Mouse (Mus musculus) urinary bladder, adult 18-20 months (tissue): ENCODE results near the gene Hmgn2.
"Not testable (repeated sequence)": the region's sequence is repeated elsewhere in the genome, so short reads cannot be mapped to it uniquely, and the experiment has no call there.

Experiments used
- DNase-seq, 2 experiments: peaks; one replicate each; pipeline ENCODE4 v3.0.0; 2022; ENCODE audit warnings: low spot score in 2 of 2, mixed read lengths in 2 of 2

The Hmgn2 gene

DNA sequence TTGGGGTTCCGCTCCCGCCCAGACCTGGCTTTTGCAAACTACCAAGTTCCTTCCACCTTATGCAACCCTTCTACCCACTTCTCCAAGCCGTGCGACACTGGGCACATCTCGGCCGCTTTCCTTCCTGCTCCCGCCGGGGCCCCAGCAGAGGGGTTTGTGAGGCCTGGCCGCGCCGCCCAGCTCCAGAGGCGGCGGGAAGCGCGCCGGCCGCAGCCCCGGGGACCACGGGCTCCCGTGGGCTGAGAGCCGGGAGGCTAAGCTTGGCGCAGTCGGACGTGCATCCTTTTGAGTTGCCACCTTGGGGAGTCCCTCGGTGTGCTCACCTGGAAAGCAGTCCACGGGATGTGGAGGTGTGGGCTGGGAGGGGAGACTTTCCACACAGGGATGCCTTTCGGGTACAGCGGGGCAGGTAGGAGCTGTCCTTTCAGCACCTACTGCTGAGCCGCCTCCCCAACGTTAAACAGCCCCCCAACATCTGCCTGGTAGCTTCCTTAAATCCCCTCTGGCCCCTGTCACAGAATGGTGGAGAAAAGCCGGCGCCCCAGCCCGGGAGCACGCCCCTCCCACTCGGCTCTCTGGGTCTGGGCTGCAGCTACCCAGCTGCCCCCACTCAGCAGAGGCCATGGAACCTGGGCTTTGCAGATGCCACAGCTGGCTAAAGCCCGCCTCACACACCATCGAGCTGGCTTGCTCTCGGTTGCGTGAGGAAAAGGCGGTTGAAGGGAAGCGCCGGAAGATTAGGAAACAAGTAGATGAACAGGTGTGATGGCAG lies at the start of gene Hmgn2:
TSS of gene Hmgn2 (minus strand) at position 501 of the 772 bp plus-strand sequence.
- peak; percentile 10 to 40 for DNase-seq

DNA sequence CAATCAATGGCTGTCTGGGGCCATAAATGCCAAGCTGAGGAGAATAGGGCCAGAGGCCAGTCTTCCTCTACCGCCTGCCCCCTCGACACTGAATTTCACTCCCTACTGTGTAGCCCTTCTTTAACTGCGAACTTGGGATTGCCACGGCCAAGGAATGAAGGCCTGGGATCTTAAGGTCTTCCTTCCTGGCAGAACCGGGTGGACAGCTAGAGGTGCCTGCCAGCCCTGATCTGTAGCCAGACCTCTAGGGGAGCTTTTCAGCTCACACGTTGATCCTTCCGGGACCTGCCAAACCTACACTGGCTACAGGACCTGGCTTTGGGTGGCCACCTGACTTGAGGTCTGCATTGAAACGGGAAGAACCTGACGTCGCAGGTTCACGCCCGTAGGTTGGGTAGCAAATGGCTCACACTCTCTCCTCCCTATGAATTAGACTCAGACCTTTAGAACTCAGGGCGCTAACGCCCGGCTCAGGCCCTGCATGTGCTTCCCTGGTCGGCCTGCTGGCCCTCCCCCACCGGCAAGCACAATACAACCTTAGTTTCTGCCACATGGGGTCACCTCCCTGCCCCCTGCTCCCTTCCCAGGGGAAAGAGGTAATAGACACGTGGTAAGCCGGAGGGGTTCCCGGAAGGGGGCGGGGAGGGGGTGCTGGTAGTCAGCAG lies 48.9 kb upstream of the Hmgn2 start:
- no peak for DNase-seq

DNA sequence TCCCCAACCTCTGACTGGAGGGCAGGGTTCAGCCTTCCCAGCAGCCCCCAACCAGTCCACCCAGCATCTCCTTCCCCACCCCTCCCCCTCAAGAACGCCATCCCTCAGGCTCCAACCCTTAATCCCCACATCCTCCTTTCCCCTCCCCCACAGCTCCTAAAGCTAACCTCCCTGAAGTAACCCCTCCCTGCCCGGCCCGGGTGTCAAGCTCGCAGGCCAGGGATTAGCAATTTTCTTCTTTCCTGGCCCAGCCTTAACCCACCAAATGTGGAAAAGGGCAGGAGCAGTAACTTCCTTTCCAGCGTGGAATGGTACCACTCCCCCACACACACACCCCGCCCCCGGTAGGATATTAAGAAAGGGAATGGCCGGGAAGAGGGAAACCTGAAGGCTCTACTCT lies 48.3 kb upstream of the Hmgn2 start:
- no peak for DNase-seq

DNA sequence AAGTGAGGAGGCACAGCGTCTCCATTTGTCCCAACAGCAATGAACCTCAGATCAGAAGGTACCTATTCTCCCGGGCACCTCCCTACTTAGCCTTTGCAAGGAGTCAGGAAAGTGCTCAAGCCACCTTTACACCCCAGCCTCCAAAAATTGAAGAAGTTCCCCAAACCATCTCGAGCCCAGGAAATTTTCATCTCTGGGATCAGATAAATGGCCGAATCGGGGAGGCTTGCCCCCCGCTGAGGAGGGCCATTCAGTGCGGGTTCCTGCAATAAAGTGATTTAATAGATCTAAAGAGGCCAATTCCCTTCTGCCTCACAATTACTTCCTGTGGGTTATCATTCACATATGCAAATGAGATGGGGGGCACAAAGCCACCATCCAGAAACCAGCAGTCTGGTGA lies 47.8 kb upstream of the Hmgn2 start:
- no peak for DNase-seq

DNA sequence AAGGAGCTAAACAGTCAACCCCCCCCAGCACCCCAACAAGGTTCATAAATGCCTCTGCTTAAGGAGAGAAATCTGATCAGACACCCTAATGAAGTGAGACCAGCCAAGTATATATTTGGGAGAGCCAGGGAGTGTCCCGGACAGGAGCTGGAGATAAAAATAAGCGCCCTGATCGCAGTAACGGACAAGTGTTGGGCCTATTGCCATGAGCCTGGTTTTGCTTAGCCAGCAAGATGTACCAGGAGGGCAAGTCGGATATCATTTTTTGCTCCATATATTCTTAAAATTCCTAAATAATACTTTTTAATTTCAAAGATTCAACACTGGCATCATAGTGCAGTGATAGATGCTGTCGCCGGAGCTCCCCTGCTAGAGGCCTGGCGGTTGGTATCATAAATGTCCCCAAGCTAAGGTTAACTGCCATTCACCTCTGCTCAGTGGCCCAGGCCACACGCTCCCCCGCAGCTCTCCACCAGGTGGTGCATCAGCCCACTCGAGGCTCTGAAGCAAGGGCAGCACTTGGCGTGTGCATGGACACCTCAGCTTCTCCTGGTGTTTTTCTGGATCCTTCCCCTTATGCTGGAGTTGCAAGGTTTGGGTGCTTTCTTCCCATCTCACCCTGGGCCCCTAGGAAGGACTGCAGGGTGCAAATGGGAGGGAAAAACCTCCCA lies 44.5 kb upstream of the Hmgn2 start:
- no peak for DNase-seq

DNA sequence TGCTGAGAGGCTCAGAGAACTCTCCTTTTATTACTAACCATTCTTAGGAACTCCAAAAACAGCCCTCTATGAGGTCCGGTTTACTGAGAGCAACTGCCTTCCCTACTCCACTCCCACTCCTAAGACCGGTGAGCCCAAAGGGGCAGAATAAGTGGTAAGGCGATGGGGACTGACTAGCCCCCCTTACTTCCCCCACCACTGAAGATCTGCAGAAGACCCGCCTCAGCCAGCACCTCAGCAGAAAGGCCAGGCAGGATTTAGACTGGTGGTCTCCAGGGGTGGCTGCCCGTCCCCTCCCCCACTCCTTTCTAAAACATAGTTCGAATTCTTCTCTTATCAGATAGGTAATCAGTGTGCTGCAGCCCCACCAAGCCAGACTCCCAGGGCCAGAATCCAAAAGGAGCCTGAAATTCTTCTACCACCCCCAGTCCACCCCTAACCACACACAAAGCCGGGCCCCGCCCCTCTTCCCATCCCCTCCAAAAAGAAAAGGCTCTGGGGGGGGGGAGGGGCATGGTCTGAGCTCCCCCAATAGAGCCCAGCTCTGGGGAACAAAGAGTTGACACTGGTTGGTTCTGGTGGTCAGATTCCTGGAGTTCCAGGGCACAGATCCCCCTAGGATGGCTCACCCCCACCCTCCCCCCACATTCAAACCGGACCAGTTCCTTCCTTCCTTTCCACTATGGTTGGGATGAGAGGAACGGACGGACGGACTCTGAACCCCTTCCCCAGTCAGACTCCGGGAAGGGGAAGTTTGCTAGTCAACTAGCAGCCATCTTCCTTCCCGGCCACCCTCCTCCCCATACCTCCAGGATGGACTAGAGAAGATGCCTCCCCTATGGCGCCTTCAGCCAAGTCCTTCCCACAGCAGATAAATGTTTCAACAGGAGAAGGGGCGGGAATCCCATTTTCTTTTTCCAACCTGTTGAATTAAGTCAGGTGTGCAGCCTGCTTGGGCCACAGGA lies 43.3 kb upstream of the Hmgn2 start:
- no peak for DNase-seq

DNA sequence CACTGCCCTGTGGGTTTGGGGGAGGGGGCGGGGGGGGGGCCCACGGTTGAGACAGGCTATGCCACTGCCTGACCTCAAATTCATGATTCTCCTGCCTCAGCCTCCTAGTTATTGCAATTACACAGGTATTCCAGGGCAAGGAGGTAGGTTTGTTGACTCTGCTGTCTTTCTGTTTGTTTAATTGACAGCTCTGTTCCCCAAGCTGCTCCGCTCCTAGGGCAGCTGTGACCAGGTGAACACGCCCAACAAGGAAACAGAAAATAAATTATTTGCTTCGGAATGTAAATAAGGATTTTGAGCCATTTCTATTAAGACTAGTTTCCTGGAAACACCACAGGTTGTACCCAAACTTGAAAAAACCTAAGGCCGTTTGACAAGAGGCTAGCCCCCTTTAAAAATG lies 41.3 kb upstream of the Hmgn2 start:
- DNase-seq, result no peak

DNA sequence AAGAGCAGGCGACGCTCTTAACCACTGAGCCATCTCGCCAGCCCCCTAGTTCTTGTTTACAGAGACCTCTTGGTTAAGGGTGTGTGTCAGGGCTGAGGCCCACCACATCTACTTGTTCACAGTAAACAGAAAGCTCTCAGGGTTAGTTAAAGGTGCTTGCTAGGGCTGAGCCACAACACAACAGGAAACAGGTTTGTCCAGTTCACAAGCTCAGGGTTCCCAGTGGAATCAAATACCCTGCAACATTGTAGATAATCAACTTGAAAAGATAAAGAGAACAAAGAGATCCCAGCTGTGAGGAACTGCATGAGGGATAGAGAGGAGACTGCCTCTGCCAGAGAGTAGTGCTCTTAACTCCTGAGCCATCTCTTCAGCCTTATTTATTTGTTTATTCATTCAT lies 38.4 kb upstream of the Hmgn2 start:
- DNase-seq, result no peak

DNA sequence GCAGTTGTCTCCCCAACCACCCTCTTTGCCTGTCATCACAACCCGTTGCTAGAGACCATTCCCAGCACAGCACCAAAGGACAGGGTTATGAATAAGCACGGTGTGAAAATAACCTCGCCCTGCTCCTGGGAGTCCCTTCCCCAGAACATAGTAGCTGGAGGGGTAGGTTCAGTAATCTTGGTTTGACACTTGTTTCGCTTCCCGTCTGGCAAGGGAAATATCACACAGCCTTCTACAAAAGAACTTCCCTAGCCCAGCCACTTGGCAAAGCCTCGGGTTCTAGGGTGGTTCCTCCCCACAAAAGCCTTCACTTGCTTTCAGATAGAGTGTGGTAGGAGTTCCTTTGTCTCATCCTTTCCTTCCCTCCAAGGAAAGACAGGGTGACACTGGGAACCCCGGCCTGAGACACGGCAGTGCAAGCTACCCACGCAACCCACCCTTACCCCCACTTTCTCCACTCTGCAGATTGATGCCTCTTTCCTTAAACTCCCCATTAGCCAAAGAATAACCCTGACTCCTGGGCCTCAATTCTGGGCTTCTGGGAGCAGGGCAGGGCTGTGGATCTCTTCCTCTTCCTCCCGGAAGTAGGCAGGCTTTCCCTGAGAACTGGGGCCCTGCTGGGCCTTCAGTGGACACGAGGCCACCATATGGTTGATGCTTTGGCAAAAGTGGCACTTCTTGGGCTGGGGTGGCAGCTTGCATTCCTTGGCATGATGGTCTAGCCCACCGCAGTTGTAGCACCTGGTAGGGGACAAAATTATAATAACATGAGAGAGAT lies 37.3 kb upstream of the Hmgn2 start:
- DNase-seq, result no peak

DNA sequence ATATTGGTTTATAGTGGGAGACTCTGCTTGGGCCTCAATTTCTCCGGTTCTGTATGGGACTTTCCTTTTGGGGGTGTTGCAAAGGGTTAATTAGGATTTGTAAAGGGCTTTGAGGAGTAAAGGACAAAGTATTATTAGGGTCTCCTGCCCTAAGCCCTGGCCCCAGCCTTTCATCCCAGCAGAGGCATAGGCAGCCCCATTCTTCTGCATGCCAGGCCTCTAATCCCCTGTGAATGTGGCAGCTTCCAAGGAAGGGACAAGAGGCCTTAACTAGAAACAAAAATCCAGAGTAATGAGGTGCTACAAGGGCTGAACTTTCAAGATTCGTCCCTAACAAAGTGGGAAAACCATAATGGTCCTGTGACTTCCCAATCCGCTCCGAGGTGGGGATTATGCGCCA lies 34.5 kb upstream of the Hmgn2 start:
- DNase-seq, result no peak

DNA sequence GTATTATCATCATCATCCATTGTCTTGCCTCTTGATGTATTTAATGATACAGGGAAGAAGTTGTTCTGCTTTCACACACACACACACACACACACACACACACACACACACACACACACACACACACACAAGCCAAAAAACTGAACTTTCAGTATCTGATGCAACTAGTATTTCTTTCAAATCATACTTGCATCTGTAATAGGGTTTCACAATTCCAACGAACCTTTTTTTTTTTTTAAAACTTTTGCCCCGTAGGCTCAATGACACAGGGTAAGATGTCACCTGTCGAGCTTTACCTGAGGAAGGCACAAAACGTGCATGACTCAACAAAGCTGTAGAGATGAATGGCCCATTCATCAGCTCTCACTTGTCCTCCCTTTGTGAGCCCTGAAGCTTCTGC lies 33.8 kb upstream of the Hmgn2 start:
- DNase-seq, result no peak

DNA sequence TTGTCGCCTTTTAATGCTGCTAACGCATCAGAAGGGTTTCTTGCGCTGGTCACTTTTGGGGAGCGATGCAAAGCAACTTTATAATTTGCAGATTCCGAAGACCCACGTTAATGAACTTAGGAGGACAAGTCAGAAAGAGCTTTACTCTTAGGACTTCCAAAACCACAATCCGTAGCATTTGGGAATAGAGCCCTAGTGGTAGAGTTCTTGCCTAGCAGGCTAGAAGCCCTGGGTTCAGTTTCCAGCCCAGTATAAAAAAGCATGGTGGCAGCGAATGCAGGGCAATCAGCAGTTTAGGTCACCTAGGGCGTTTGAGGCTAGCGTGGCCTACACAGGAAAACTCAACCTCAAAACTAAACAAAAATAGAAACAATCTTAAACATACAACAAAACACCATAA lies 33.3 kb upstream of the Hmgn2 start:
- no peak for DNase-seq

DNA sequence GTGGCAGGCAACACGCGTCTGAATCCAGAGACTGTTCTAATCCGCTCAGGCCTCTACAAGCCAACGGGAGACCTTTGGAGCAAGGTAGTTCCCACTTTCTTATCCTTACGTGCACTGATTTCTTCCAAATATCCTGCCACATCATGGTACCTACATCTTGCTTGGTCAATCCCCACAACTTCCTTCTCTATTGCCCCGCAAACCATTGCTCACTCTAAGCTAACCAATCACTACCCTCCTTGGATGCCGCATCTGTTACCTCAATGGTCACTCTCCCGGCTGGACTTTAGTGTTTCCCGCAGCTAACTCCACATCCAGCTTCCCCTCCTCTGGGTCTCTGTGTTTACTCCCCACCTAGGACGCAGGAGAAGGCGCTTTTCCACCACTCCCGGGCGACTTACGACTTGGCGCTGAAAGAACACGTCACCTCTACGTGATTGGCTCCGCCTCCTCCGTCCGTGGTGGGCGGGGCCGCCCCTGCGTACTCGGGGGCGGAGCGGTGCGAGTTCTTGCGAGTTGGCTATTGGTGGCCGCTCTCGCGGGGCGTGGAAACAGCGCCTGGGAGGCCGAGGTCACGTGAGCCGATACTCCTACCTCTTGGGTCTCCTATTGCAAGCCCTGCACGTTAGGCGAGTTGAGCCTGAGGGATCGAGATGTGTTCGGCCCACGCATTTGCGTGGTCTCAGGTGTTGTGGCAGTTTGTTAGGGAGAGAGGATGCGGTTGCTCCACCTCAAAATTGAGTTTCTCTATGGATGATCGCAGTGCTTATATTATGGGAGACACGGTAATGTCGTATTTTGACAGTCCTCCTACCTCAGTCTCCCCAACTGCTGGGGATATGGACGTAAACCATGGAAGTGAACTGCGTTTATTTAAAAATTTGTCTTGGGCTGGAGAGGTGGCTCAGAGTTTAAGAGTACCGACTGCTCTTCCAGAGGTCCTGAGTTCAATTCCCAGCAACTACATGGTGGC lies 32.3 kb upstream of the Hmgn2 start, which contains the start of gene Dhdds:
TSS of gene Dhdds (minus strand) at position 453 of the 973 bp plus-strand sequence.
- DNase-seq, result peak; percentile 89 to 90

DNA sequence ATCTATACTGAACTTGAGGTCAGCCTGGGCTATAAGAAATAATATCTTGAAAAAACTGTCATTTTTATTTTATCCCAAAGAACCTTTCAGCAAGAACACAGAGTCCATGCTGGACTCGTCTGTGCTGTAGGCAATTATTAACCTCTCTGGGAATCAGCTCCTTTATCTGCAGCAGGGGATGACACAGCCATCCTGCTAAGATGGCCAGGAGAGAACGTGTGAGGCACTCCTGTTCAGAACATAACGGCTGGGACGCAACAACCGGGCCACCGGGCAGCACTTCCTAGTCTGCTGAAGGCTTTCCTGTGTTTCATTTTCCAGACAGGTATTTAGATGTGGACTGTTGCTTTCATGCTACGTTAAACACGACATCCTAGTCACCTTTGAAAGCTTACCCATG lies 26.2 kb upstream of the Hmgn2 start:
- no peak for DNase-seq

DNA sequence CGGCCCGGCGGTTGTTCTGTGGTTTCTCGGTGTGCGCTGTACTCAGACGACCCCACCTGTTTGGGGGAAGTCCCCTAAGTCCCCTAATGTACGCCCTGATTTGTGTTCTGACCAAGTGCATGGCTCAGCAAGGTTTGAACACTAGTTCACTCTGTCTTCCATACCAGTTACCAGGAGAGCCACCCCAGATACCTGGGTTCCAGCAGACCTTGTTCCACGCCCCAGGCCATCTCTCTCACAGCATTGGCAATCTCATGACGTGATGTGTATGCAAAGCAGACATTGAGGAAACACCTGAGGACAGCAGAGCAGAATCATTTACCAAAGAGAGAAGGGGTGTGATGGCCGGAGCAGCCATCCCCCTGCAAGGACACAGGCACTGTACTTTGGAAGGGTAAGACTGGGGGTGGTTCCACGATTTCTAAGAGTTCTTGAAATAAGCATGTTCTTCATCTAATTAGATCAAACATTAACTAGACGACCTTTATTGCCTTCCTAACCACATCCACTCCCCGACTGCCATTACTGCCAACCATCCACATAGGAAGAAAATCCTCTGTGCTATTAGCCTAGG lies 22.7 kb upstream of the Hmgn2 start:
- no peak for DNase-seq

DNA sequence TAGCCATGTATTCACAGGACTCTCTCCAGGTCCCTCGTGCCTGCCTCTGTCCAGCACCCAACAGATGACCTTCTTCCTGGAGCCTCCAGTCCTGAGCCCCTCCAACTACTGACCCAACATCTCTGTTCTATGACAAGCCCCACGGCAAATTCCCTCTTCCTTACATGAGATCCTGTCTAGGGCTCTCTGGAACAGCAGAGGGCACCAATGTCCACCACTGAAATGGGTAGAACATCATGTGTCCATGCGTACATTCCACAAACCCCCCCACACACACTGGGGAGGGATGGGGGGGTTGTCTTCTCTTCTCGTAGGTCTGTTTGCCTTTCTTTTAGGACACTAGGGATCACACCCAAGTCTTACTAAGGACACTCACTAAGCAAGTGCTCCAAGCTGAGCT lies 21.6 kb upstream of the Hmgn2 start:
- DNase-seq, result no peak

DNA sequence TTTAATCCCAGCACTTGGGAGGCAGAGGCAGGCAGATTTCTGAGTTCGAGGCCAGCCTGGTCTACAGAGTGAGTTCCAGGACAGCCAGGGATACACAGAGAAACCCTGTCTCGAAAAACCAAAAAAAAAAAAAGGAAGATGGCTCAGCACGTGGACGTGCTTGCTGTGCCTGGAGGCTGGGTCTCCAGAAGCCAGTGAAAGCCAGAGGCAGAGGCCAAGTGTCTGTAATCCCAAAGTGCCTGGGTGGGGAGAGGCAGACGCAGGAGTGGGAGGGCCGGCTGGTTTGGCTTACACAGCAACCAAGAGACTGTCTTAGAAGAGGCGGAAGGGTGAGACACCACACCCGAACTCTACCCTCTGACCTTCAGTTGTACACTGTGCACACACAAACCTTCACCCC lies 19.8 kb upstream of the Hmgn2 start:
- not testable (repeated sequence) for DNase-seq

DNA sequence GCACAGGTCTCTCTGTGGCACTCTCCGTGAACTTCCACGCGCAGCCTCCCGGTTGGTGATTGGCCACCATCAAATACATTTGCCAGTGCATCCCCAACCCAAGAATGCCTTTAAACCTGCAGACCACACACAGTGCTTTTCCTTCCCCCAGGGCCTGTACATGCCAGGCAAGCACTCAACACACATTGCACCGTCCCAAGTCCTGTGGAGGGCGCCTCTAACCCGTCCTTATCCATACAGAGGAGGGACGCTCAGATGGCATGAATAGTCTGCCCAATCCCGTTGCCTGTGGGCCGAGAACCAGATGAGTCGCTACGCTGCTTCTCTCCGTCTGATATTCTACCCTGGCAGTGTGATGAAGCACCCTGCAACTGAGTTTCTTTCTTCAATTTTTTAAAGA lies 14.5 kb upstream of the Hmgn2 start:
- no peak for DNase-seq

DNA sequence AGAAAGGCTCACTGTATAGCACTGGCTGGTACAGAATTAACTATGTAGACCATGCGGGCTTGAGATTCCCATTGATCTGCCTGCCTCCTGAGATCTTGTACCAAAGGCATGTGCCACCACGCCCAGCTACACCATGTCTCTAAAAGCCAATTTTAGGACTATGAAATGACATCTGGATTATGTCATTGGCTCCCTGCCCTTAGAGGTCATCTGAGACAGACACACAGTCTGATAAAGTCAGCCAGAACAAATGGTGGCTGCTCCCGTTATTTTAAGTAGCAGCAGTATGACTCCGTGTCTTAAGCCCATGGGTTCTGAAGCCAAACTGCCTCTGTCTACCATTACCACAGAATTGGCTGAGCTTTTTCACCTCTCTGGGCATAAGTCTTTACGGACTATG lies 12.0 kb upstream of the Hmgn2 start:
- no peak for DNase-seq
